Mouse (Mus musculus): Measurements from ENCODE around the gene Col6a6.

Col6a6 gene

GRCm38 (mm10) chr9:105800286-105800685 is 27.7 kb downstream of the Col6a6 start:
- no peak for DNase-seq

GRCm38 (mm10) chr9:105796137-105796536 is 31.8 kb downstream of the Col6a6 start:
- no peak for DNase-seq

GRCm38 (mm10) chr9:105794965-105795364 is 33.0 kb downstream of the Col6a6 start:
- DNase-seq: no peak

GRCm38 (mm10) chr9:105791810-105792209 is 36.1 kb downstream of the Col6a6 start:
- DNase-seq: no peak

- no peak for DNase-seq
Measured at GRCm38 (mm10) chr9:105788203-105788602, 39.8 kb downstream of the Col6a6 start.

GRCm38 (mm10) chr9:105787800-105788199 is 40.2 kb downstream of the Col6a6 start:
- no peak for DNase-seq

GRCm38 (mm10) chr9:105784026-105784425 is 43.9 kb downstream of the Col6a6 start:
- DNase-seq: no peak

- no peak for DNase-seq
Measured at GRCm38 (mm10) chr9:105780696-105781095, 47.3 kb downstream of the Col6a6 start.

- DNase-seq: no peak
Measured at GRCm38 (mm10) chr9:105778741-105779140, 49.2 kb downstream of the Col6a6 start.

GRCm38 (mm10) chr9:105774878-105775277 is 53.1 kb downstream of the Col6a6 start:
- peak; percentile 66 for DNase-seq

GRCm38 (mm10) chr9:105774321-105774720 is 53.6 kb downstream of the Col6a6 start:
- DNase-seq: no peak

- DNase-seq: no peak
Measured at GRCm38 (mm10) chr9:105771380-105771779, 56.6 kb downstream of the Col6a6 start.

GRCm38 (mm10) chr9:105770690-105771089 is 57.3 kb downstream of the Col6a6 start:
- no peak for DNase-seq

GRCm38 (mm10) chr9:105765891-105766290 is 62.1 kb downstream of the Col6a6 start:
- DNase-seq: no peak

- DNase-seq: no peak
Measured at GRCm38 (mm10) chr9:105764681-105765080, 63.3 kb downstream of the Col6a6 start.

- DNase-seq: no peak
Measured at GRCm38 (mm10) chr9:105764127-105764526, 63.8 kb downstream of the Col6a6 start.

- DNase-seq: no peak
Measured at GRCm38 (mm10) chr9:105763625-105764024, 64.3 kb downstream of the Col6a6 start.

- no peak for DNase-seq
Measured at GRCm38 (mm10) chr9:105762274-105762673, 65.7 kb downstream of the Col6a6 start.

GRCm38 (mm10) chr9:105758861-105759260 is 69.1 kb downstream of the Col6a6 start:
- no peak for DNase-seq

GRCm38 (mm10) chr9:105758173-105758765 is 69.7 kb downstream of the Col6a6 start:
- peak; percentile 30 for DNase-seq

- DNase-seq: no peak
Measured at GRCm38 (mm10) chr9:105754256-105754655, 73.7 kb downstream of the Col6a6 start.

GRCm38 (mm10) chr9:105745861-105746260 is 82.1 kb downstream of the Col6a6 start:
- DNase-seq: no peak

- DNase-seq: no peak
Measured at GRCm38 (mm10) chr9:105740413-105740812, 87.5 kb downstream of the Col6a6 start.

GRCm38 (mm10) chr9:105739446-105739845 is 88.5 kb downstream of the Col6a6 start:
- DNase-seq: no peak

- peak; percentile 13 for DNase-seq
Measured at GRCm38 (mm10) chr9:105737448-105737847, 90.5 kb downstream of the Col6a6 start.
